Mouse (Mus musculus) forebrain, postnatal 0 days (tissue): Measurements from ENCODE around the gene Gas7. TPM values are rescaled to one million over a fixed set of nuclear protein-coding genes. Genes with fewer than 3 reads are reported as not detected.

ENCODE experiments used
- ATAC-seq: fragments of 200-750 bp; cut with Nextera tagmentation; 2 replicates; pipeline ENCODE4 v1.8.0; 2017; ENCODE audit warnings: mild to moderate bottlenecking, moderate library complexity
- DNase-seq: peaks from one replicate; pipeline ENCODE4 v3.0.0-alpha.2; 2015
- H3K27ac ChIP-seq: fragments of 300-500 bp; sonication (generic); 2 replicates; pipeline ENCODE4 v1.5.1; 2014; ENCODE audit warnings: low read depth, mild to moderate bottlenecking, antibody characterized with exemption, low read length, moderate library complexity, mixed read lengths
- H3K27me3 ChIP-seq: fragments of 300-500 bp; sonication (generic); 2 replicates; pipeline ENCODE4 v1.6.1; 2014; ENCODE audit warnings: mild to moderate bottlenecking, low read length, mixed read lengths; ENCODE audit not compliant: insufficient read depth
- H3K36me3 ChIP-seq: fragments of 300-500 bp; sonication (generic); 2 replicates; pipeline ENCODE4 v1.6.1; 2014; ENCODE audit warnings: mild to moderate bottlenecking, moderate library complexity; ENCODE audit not compliant: insufficient read depth
- H3K4me1 ChIP-seq: fragments of 300-500 bp; sonication (generic); 2 replicates; pipeline ENCODE4 v1.6.1; 2014; ENCODE audit warnings: antibody characterized with exemption; ENCODE audit not compliant: insufficient read depth
- H3K4me2 ChIP-seq: fragments of 300-500 bp; sonication (generic); 2 replicates; pipeline ENCODE4 v1.6.1; 2014; ENCODE audit warnings: low read depth, mild to moderate bottlenecking, moderate library complexity
- H3K4me3 ChIP-seq: fragments of 300-500 bp; sonication (generic); 2 replicates; pipeline ENCODE4 v1.5.1; 2014; ENCODE audit warnings: low read depth, low read length, mixed read lengths
- H3K9ac ChIP-seq: fragments of 300-500 bp; sonication (generic); 2 replicates; pipeline ENCODE4 v1.6.1; 2014; ENCODE audit warnings: mild to moderate bottlenecking
- H3K9me3 ChIP-seq: fragments of 300-500 bp; sonication (generic); 2 replicates; pipeline ENCODE4 v1.6.1; 2016; ENCODE audit warnings: low read length
- CTCF ChIP-seq: sonication (generic); IDR thresholded peaks from 2 replicates; pipeline ENCODE4 v1.5.1; 2016; ENCODE audit warnings: antibody characterized with exemption, control low read depth, low read depth
- WGBS: fragments of 180-500 bp; shearing (Covaris S2); extraction: QIAGEN DNeasy Blood & Tissue Kit; methylation state at CpG from one replicate; pipeline ENCODE4 v1.1.7; 2014; 5-methylcytosine and 5-hydroxymethylcytosine counted together
- polyA plus RNA-seq: library from polyadenylated mRNA; unstranded; fragments of >200 nt; fragmentation: Nextera tagmentation; extraction: Ambion mirVana; gene quantifications from 2 replicates; pipeline ENCODE4 v1.2.1, GENCODE M21; 2015
- total RNA-seq: library from RNA; depleted of rRNA; stranded (reverse); fragments of >200 nt; gene quantifications from 2 replicates; pipeline ENCODE4 v1.2.3, GENCODE M21; 2014

The Gas7 gene
- total and polyA plus RNA-seq, 2 experiments from 2014 or later: 124 to 176 TPM

- ATAC-seq: no peak
- no peak for DNase-seq
- 0 out of 2 replicates have a peak, but pooled peaks cover 4% of the 10 kb centered on the region for H3K4me1 ChIP-seq
- H3K9ac ChIP-seq: no peak overlapping the region
- H3K4me3 ChIP-seq: no peak overlapping the region
- H3K4me2 ChIP-seq: no peak overlapping the region
- no peak for TF ChIP-seq CTCF
- no peaks in the 10 kb centered on the region for H3K9me3 ChIP-seq
- H3K36me3 ChIP-seq: no peaks in the 10 kb centered on the region
- H3K27ac ChIP-seq: no peak overlapping the region
- no peaks in the 10 kb centered on the region for H3K27me3 ChIP-seq
- WGBS: 66% methylated on average over 4 of the region's 4 CpGs
These were observed 106.4 kb downstream of the Gas7 start for GRCm38 (mm10) chr11:67561631-67562030.

GRCm38 (mm10) chr11:67563141-67563540, 107.9 kb downstream of the Gas7 start:
- Histone ChIP-seq H3K9ac (no peak overlapping the region), H3K27me3 (no peaks in the 10 kb centered on the region), H3K36me3 (no peaks in the 10 kb centered on the region), H3K4me1 (0 out of 2 replicates have a peak, but pooled peaks cover 4% of the 10 kb centered on the region), H3K9me3 (no peaks in the 10 kb centered on the region), H3K4me2 (no peak overlapping the region), H3K27ac (no peak overlapping the region), H3K4me3 (no peak overlapping the region)
- WGBS: 53% methylated on average over 5 of the region's 5 CpGs
- ATAC-seq (no peak), DNase-seq (no peak)
- TF ChIP-seq CTCF: no peak

- Histone ChIP-seq H3K4me2 (no peak overlapping the region), H3K9ac (no peak overlapping the region), H3K4me3 (no peak overlapping the region), H3K27me3 (no peaks in the 10 kb centered on the region), H3K9me3 (no peaks in the 10 kb centered on the region), H3K36me3 (no peaks in the 10 kb centered on the region), H3K4me1 (0 out of 2 replicates have a peak, but pooled peaks cover 4% of the 10 kb centered on the region), H3K27ac (no peak overlapping the region)
- no peak for TF ChIP-seq CTCF
- WGBS: 89% methylated on average over 8 of the region's 8 CpGs
- ATAC-seq (no peak), DNase-seq (no peak)
These were observed 108.9 kb downstream of the Gas7 start for GRCm38 (mm10) chr11:67564003-67564637.

GRCm38 (mm10) chr11:67565512-67565911, 110.3 kb downstream of the Gas7 start:
- ATAC-seq (no peak), DNase-seq (no peak)
- H3K36me3 ChIP-seq: no peaks in the 10 kb centered on the region
- no peaks in the 10 kb centered on the region for H3K9me3 ChIP-seq
- TF ChIP-seq CTCF: no peak
- H3K4me1 ChIP-seq: peaks cover 3% of the 10 kb centered on the region
- no peak overlapping the region for H3K27ac ChIP-seq
- WGBS: 41% methylated on average over 4 of the region's 4 CpGs
- no peaks in the 10 kb centered on the region for H3K27me3 ChIP-seq
- H3K9ac ChIP-seq: no peak overlapping the region
- H3K4me2 ChIP-seq: no peak overlapping the region
- no peak overlapping the region for H3K4me3 ChIP-seq

GRCm38 (mm10) chr11:67566704-67567103, 111.5 kb downstream of the Gas7 start:
- Histone ChIP-seq H3K27me3 (no peaks in the 10 kb centered on the region), H3K9me3 (no peaks in the 10 kb centered on the region), H3K4me1 (peaks cover 15% of the 10 kb centered on the region), H3K4me2 (no peak overlapping the region), H3K4me3 (no peak overlapping the region), H3K36me3 (no peaks in the 10 kb centered on the region), H3K27ac (no peak overlapping the region), H3K9ac (no peak overlapping the region)
- no peak for ATAC-seq
- no peak for DNase-seq
- no peak for TF ChIP-seq CTCF
- 90% methylated on average over 5 of the region's 5 CpGs for WGBS

GRCm38 (mm10) chr11:67567184-67567583, 111.9 kb downstream of the Gas7 start:
- H3K9me3 ChIP-seq: no peaks in the 10 kb centered on the region
- ATAC-seq (no peak), DNase-seq (no peak)
- no peak overlapping the region for H3K27ac ChIP-seq
- WGBS: 84% methylated on average over 5 of the region's 5 CpGs
- peaks cover 15% of the 10 kb centered on the region for H3K4me1 ChIP-seq
- no peaks in the 10 kb centered on the region for H3K36me3 ChIP-seq
- no peak for TF ChIP-seq CTCF
- no peak overlapping the region for H3K9ac ChIP-seq
- H3K27me3 ChIP-seq: no peaks in the 10 kb centered on the region
- no peak overlapping the region for H3K4me2 ChIP-seq
- no peak overlapping the region for H3K4me3 ChIP-seq

- Histone ChIP-seq H3K4me2 (no peak overlapping the region), H3K9me3 (no peaks in the 10 kb centered on the region), H3K4me1 (peaks cover 15% of the 10 kb centered on the region), H3K36me3 (no peaks in the 10 kb centered on the region), H3K27me3 (no peaks in the 10 kb centered on the region), H3K4me3 (no peak overlapping the region), H3K9ac (no peak overlapping the region), H3K27ac (no peak overlapping the region)
- DNase-seq (no peak), ATAC-seq (no peak)
- 87% methylated on average over 4 of the region's 4 CpGs for WGBS
- TF ChIP-seq CTCF: no peak
These were observed 112.8 kb downstream of the Gas7 start for GRCm38 (mm10) chr11:67567991-67568390.
